Mouse (Mus musculus) ES-Bruce4 (cell line): ENCODE data around the gene Arhgef25.
"Not testable (repeated sequence)": the region's sequence is repeated elsewhere in the genome, so short reads cannot be mapped to it uniquely, and the experiment has no call there.

Experiments used
- EP300 ChIP-seq: IDR thresholded peaks from 2 replicates; pipeline ENCODE4 v1.6.1; 2011; ENCODE audit warnings: low read depth, low read length; ENCODE audit not compliant: insufficient read depth
- POLR2A ChIP-seq: IDR thresholded peaks from one replicate; pipeline ENCODE4 v1.8.1; 2011; ENCODE audit warnings: low read length; ENCODE audit not compliant: insufficient read depth

GRCm38 (mm10) chr10:127192057-127192328 is 2.1 kb upstream of the Arhgef25 start:
- TF ChIP-seq POLR2A, EP300: not testable (repeated sequence)
